Mouse (Mus musculus): ENCODE measurements around the gene Pigk.

- 0 out of 2 replicates have a peak, but pooled peaks have one; percentile 13 for TF ChIP-seq CTCF (conservative IDR thresholded peaks at IDR 0.05; ENCODE audit: low read length)
- TF ChIP-seq NANOG (IDR thresholded peaks at IDR 0.05; ENCODE audit: borderline replicate concordance, low read length): no peak
- TF ChIP-seq POU5F1 (IDR thresholded peaks at IDR 0.05; ENCODE audit: borderline replicate concordance, low read length): no peak
Measured at GRCm38 (mm10) chr3:152761661-152762060, 47.8 kb downstream of the Pigk start.
